Mouse (Mus musculus): ENCODE data around the gene Nup205.

DNA sequence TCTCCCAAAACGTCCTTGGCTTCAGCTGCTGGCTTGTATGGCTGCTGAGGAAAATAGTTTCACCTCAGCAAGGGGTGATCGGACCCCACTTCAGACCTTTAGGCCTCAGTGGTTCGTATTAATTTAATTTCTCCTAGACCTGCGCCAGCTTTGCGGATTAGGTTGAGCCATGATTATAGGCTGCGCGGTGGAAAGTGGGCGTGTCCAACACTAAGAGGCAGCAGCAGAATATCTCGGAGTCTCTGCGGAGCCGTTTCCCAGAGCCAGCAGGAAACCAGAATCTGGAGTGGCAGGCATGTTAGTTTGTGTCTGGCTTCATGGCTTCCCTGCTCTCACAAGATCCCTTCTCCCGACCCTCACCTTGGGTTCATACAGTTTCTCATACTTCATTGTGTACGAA lies 92.4 kb downstream of the Nup205 start:
- no peak for TF ChIP-seq POLR2A (IDR thresholded peaks at IDR 0.05; ENCODE audit: low read depth, low read length)
- no peak for TF ChIP-seq CTCF (IDR thresholded peaks at IDR 0.05; ENCODE audit: borderline replicate concordance, insufficient read depth, low read length)
